Mouse (Mus musculus) thymus, adult 2 months (tissue): ENCODE results near the gene Olfr330.

Source experiments
- CTCF ChIP-seq: fragments of 200-500 bp; IDR thresholded peaks from 2 replicates; pipeline ENCODE4 v1.5.1; 2012; ENCODE audit warnings: mild to moderate bottlenecking, control low read depth, low read length, moderate library complexity, borderline replicate concordance; ENCODE audit not compliant: control insufficient read depth, poor library complexity, insufficient read depth; ENCODE audit errors: extremely low read depth
- POLR2A ChIP-seq: fragments of 200-500 bp; IDR thresholded peaks from 2 replicates; pipeline ENCODE4 v1.6.1; 2012; ENCODE audit warnings: mild to moderate bottlenecking, low read length, control low read depth, moderate library complexity; ENCODE audit not compliant: control insufficient read depth, poor library complexity, insufficient read depth; ENCODE audit errors: extremely low read depth

- no peak for TF ChIP-seq CTCF
- no peak for TF ChIP-seq POLR2A
Measured at GRCm38 (mm10) chr11:58555536-58555935, 20.9 kb upstream of the Olfr330 start, which contains the start of gene Olfr328.
